Mouse (Mus musculus): ENCODE measurements at regions not wholly inside any gene's neighbourhood (a gene's known extent, or its start where the extent isn't known, plus 50 kb on each side); places are given as distances from the start of the nearest gene placed in this dataset.

DNA sequence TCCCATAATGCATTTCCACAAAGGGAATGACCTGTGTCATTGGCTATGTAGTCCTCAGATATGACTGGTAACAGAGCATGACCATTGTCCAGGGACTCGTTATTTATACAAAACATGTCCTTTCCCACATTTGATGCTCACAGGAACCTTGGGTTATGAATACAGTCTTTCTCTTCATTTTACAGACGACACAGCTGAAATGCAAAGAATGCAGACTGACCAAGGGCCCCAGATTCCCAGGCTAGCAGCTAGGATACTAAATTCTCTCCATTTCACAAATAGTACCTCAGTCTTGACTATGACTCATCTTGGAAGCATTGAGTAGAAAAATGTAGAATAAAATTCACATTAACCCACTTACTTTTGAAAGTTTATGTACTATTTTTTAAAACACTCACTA, 182.7 kb upstream of the Sox4 start:
- no peak for DNase-seq

- DNase-seq, result no peak
These were observed 174.0 kb upstream of the Sox4 start for GRCm38 (mm10) chr13:29127499-29127898.

- no peak for DNase-seq
These were observed 170.0 kb upstream of the Sox4 start for GRCm38 (mm10) chr13:29123477-29123876.

DNA sequence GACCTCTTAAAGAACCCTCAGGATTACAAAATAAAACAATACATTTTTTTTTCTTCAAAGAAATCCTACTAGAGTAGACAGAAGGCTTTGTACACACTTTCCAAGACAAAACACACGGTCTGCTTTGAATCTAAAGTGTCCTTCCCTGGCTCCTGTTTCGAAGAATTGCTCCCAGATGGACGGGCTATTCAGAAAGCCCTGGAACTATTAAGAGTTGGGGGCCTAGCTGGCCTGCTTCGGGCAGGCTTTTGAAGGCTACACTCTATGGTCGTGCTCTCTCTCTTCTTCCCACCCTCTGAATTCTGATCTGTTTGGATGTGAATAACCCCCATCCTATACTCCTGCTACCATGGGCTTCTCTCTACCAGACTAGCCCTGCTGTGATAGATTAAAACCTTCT, 167.6 kb upstream of the Sox4 start:
- no peak for DNase-seq

DNA sequence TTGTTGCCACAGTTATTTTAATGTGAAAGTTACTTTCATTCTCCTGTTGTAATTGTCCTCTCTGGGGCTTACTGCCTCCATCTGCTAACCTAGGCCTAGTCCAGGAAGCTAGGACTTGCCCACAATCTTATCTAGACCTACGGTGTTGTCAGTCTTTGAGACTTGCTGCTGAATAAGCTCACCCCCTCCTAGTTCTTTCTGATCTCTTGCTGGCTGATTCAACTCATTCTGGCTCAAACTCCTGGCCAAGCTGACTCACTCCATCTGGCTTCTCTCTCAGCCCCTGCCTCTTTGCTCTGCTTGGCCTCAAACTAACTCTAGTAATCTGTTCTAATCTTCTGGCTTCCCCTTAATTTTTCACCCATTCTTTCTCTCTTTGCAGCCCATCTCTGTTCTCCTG, 165.8 kb upstream of the Sox4 start:
- no peak for DNase-seq

DNA sequence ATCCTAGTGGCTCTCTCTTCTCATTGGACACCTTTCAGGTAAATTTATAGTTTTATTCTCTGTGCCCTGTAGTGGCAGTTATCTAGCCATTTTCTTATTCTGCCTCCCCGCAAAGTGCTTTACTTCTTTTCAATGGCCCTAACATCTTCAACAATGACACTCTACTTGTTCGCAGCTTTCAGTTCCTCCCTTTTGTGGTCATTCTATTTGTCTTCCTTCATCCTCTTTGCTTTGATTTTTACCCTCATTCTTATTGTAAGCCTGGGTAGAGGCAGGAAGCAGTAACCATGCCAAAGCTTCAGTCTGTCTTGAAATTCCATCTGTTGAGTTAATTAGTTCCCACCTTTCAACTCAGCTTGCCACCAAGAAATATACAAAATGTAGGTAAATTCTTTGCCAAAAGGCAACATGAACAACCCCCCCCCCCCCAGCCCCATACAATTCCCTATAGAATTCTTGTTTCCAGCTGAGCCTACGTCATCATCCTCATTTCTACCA, 161.5 kb upstream of the Sox4 start:
- DNase-seq, result no peak

DNA sequence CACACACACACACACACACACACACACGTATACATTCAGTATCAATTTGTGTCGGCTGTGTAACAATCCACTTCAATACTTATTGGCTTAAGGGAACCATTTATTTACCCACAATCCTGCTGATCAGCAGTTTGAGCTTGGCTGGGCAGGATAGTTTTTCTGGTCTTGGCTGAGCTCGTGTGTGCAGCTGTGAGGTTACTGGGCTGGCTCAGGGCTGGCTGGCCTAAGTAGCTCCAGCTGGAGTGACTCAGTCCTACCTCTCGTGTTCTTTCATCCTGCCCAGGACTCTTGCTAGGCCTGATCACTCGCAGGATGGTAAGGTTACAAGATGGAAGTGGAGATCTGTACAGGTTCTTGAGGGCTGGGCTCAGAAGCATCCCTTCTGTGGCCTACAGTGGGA, 156.6 kb upstream of the Sox4 start:
- DNase-seq, result peak in 1 of 2 experiments; percentile 5

DNA sequence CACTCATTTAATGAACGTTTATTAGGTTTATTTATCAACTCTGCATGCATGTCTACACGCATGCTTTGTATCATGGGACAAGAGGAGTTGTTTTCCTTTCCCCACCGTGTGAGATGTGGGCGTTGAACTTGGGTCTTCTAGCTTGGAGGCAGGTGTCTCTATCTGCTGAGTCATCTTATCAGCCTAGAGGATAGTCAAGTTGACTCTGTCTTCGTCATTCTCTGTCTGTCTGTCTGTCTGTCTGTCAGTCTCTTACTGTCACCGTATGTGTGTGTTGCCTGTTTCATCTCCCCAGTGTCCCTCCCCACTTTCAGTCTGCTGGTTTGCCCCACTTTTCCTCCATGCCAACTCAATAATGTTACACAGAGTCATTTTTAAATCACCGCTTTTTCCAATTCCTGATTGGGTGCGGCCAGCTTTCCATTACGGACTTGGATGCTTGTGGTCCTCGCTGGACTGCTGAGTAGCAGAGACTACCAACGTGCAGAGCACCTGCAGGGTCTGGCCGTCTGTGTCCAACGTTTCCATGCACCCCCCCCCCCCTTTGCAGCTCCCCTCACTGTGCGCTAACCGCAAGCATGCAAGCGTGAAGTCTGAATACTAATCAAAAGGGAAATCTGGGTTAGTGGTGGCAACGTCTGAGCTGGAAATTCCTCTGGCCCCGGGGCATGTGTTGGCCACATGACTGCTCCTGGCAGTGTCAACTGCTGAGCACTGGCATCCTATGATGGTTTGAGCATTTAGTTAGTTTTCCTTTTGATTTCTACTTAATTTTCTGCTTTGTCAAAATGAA, 155.7 kb upstream of the Sox4 start:
- DNase-seq, result peak; percentile 14 to 44

DNA sequence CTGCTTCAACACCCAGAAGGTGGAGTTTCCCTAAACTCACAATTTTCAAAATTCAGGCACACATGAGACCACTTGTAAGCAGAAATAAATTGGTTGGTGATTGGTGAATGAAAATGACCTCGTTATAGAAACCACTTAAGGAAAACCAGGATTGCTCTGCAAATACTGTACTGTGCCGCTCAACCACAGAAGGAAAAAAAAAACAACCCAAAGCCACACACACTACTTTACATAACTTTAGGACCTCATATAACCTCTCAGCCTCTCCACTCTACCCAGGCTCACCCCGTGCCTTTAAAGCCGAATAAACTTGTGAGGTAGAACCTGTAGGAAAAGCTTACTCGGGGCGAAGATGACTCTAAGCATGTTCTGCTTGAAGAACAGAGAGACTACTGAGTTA, 154.7 kb upstream of the Sox4 start:
- no peak for DNase-seq

DNA sequence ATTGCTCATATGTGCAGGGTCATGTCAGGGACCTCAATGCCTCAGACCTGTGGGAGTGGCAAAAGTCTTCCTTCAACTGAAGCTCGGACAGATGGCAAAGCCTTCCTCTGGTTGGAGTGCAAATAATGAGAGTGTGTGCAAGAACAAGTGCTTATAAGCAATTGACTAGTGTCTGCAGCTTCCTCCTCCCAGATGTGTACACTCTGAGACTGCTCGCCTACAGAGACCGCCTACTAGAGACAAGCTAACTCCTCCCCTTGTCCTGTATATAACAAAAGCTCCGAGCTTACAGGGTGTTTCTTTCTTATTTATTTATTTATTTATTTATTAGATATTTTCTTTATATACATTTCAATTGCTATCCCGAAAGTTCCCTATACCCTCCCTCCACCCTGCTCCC, 138.7 kb upstream of the Sox4 start:
- no peak for DNase-seq

GRCm38 (mm10) chr13:29086854-29087253, 133.3 kb upstream of the Sox4 start:
- no peak for DNase-seq

GRCm38 (mm10) chr13:29081064-29081463, 127.6 kb upstream of the Sox4 start:
- peak; percentile 2 to 13 for DNase-seq

GRCm38 (mm10) chr13:29079841-29080240, 126.3 kb upstream of the Sox4 start:
- no peak for DNase-seq

DNA sequence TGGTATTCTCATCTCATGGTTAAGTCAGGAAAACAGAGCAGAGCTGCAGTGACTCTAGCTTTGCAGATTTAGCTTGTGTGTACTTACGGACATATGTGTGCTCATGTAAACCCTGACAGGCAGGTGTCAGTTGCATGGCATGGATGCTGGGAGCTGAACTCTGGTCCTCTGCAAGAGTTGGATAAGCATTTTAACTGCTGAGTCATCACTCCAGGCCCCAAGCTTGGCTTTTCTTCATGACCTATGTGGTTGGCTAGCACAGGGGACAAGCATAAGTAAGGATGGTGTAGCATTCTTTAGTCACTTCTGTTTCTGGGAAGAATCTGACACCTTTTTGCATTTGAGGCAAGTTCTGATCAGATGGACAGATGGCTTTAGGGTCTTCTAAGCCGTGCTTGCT, 120.1 kb upstream of the Sox4 start:
- DNase-seq, result no peak

- no peak for DNase-seq
These were observed 110.4 kb upstream of the Sox4 start for GRCm38 (mm10) chr13:29063924-29064323.

- DNase-seq, result no peak
These were observed 105.2 kb upstream of the Sox4 start for GRCm38 (mm10) chr13:29058685-29059084.

DNA sequence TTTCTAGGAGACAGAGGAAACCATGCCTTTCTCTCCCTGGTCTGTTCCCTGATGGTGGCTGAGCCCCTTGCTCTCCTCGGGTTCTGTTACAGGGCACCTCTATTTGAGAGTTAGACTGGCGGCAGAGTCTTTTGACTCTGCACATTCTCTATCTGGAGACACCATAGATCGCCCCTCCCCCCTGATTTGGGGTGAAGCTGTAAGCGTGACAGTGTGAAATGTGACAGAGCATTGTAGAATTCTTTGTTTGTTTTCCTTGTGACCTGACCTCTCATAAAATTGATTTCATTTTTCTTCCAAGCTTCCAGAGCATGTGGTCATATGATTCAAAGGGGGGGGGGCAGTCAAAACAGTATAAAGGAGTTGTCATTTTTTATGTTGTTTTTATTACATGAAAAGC, 96.2 kb upstream of the Sox4 start:
- peak; percentile 58 to 66 for DNase-seq

DNA sequence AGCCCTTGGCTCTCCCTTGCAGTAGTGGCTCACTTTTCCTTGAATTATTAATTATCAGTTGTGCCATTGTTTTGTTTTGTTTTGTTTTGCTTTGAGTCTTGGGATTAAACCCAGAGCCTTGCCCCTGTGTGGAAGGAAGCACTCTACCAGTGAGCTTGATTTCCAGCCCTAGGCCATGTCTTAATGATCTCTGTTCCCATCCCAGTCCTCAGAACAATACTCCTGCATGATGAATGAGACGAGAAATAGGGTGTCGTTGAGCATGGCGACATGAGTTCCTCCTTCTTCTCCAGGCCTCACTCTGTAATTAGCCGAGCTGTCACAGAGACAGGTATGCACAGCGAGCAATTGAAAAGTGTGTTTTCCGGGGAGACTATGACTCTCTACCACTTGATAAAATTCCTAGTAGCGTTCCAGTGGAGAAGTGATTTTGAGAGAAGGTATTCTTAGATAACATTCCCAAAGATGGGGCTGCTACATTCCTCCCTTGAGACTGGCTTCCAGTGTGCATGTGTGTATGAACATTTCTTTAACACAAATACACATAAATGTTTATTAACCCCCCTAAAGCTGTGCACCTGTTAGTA, 95.6 kb upstream of the Sox4 start:
- no peak for DNase-seq

GRCm38 (mm10) chr13:29044655-29045054, 91.1 kb upstream of the Sox4 start:
- no peak for DNase-seq

- no peak for DNase-seq
These were observed 86.8 kb upstream of the Sox4 start for GRCm38 (mm10) chr13:29040331-29040730.

GRCm38 (mm10) chr13:29034904-29035303, 81.4 kb upstream of the Sox4 start:
- no peak for DNase-seq

GRCm38 (mm10) chr13:29034444-29034843, 80.9 kb upstream of the Sox4 start:
- peak in 1 of 2 experiments; percentile 15 for DNase-seq

GRCm38 (mm10) chr13:29027146-29027545, 73.6 kb upstream of the Sox4 start:
- DNase-seq, result peak in 1 of 2 experiments; percentile 17

DNA sequence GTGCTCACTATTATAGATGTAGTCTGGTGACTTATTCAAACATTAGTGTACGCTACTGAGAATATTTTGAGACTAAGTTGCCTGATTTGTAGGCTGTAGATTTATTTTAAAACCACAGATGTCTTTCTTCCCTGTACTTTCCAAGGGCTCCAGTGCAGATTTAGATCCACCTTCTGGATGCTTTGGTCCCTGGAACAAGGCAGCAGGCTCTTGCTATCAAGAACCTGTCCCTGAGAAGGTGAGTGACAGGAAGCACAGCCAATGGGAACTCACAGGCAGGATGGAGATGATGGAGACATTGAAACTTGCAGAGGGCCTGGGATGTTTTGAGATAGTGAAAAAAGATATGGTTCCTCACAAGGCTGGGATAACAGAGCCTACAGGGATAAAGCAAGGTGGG, 70.0 kb upstream of the Sox4 start:
- DNase-seq, result no peak

DNA sequence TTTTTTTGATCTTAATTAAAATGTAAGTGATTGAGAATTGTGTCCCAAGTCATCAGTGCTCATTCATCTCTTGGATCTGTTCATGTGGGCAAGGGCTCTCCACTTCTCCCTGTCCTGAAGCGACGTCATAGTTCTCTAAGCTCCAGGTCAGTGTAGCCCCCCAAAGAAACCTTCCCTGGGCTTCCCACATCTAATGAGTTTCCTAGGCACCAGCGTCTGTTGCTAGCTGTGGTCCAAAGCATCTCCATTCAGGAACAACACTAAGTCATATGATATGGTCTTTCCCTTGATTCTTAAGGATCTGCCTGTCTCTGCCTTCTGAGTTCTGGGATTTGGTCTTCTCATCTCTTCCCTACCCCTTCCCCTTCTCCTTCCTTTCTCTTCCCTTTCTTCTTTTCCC, 66.3 kb upstream of the Sox4 start:
- DNase-seq, result no peak
